Mouse (Mus musculus) left cerebral cortex, postnatal 36 days (tissue): ENCODE measurements around the gene Trappc2. TPM values are rescaled to one million over a fixed set of nuclear protein-coding genes. Genes with fewer than 3 reads are reported as not detected.

Experiments
- total RNA-seq, 2 experiments: library from RNA; stranded (reverse); gene quantifications; 2 replicates each; pipeline ENCODE4 v1.2.3; 2021

Trappc2 gene
- total RNA-seq, 2 experiments from 2014 or later = 45.6 to 51.6 TPM

Other genes with a start within 250 kb of the Trappc2 start
- gene Gpm6b, start 201.7 kb upstream of the Trappc2 start, total RNA-seq = 100 to 1,000 TPM; 654 to 678 TPM
- 1 to 10 TPM; 4.6 to 5.6 TPM for gene Ofd1, start 130 bp downstream of the Trappc2 start, total RNA-seq
- 10 to 100 TPM; 31.5 to 37.0 TPM for gene Rab9, start 39.3 kb downstream of the Trappc2 start, total RNA-seq
- 1 to 10 TPM; 1.7 to 2.2 TPM for gene Tceanc, start 78.0 kb downstream of the Trappc2 start, total RNA-seq
- 1 to 10 TPM; 2.5 to 2.8 TPM for gene Egfl6, start 145.1 kb downstream of the Trappc2 start, total RNA-seq